Mouse (Mus musculus) embryonic fibroblast, embryonic 13.5 days (primary cell): ENCODE data around the gene Ctnna3.

Experiments
- CTCF ChIP-seq: IDR thresholded peaks from 2 replicates; pipeline ENCODE4 v1.5.1; 2011; ENCODE audit warnings: mild to moderate bottlenecking, control low read depth, low read length, moderate library complexity, borderline replicate concordance; ENCODE audit not compliant: insufficient read depth
- POLR2A ChIP-seq: IDR thresholded peaks from 2 replicates; pipeline ENCODE4 v1.6.1; 2011; ENCODE audit warnings: low read depth, mild to moderate bottlenecking, control low read depth, low read length, moderate library complexity

DNA sequence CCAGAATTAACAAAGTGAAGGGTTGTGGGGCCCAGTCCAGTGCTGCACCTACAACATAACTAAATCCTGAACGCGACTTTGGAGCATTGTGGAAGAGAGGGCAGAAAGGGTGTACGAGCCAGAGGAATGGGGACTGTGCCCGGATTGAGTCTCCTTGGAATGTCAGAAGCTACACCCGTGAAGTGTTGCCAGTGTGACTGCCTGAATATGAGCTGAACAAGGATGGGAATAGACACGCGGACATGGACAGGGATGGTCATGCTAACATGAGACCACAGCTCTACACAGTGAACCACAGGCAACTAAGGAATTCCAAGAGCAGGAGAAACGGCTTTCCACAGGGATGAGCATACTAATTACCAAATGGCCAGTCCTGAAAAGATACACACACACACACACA is 2.2 kb downstream of the Ctnna3 start:
- TF ChIP-seq CTCF (no peak), POLR2A (no peak)
